Mouse (Mus musculus): ENCODE results near the gene C9. TPM values are rescaled to one million over a fixed set of nuclear protein-coding genes. Genes with fewer than 3 reads are reported as not detected.

The C9 gene
- polyA plus RNA-seq, 1 experiment from 2014 or later, result not detected

DNA sequence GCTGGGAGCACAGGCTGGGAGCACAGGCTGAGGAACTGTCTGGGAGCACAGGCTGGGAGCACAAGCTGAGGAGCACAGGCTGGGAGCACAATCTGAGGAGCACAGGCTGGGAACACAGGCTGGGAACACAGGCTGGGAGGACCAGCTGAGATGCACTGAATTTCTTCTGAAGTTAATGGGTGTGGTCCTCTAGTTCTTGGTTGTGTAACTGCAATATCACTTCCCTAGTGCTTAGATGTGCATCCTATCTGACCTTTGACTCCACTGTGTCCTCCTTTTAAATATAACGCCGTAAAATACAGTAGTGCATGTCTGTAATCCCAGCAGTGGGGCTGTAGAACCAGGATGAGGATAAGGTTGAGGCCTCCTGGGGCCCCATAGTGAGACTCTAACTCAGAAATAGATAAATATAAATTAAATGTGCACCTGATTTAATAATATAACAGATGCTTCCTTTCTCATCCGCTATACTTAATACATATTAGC, 88.8 kb downstream of the C9 start:
- Histone ChIP-seq H3K36me3 (ENCODE audit: control insufficient read depth, insufficient read depth, low read length) (no peaks in the 10 kb centered on the region), H3K9ac (replicated peaks; ENCODE audit: low read depth, low read length) (no peak overlapping the region), H3K27me3 (ENCODE audit: control insufficient read depth, insufficient read depth, low read length) (no peaks in the 10 kb centered on the region), H3K4me3 (ENCODE audit: low read depth, low read length) (no peak overlapping the region), H3K4me2 (replicated peaks; ENCODE audit: low read depth, low read length) (no peak overlapping the region), H3K9me3 (ENCODE audit: control insufficient read depth, low read depth, low read length) (no peaks in the 10 kb centered on the region), H3K4me1 (ENCODE audit: control insufficient read depth, insufficient read depth, low read length) (no peaks in the 10 kb centered on the region), H3K27ac (ENCODE audit: low read length) (no peak overlapping the region)
- ATAC-seq (ENCODE audit: insufficient number of reproducible peaks, insufficient read depth, low FRiP score, low read depth), result no peak
- WGBS, result 88% methylated on average over 3 of the region's 3 CpGs

GRCm38 (mm10) chr15:6534592-6534991, 89.5 kb downstream of the C9 start:
- no peak overlapping the region for H3K9ac ChIP-seq (replicated peaks; ENCODE audit: low read depth, low read length)
- H3K4me1 ChIP-seq (ENCODE audit: control insufficient read depth, insufficient read depth, low read length), result no peaks in the 10 kb centered on the region
- H3K36me3 ChIP-seq (ENCODE audit: control insufficient read depth, insufficient read depth, low read length), result no peaks in the 10 kb centered on the region
- WGBS, result 68% methylated on average over 8 of the region's 8 CpGs
- H3K4me3 ChIP-seq (ENCODE audit: low read depth, low read length), result no peak overlapping the region
- H3K9me3 ChIP-seq (ENCODE audit: control insufficient read depth, low read depth, low read length), result no peaks in the 10 kb centered on the region
- H3K27ac ChIP-seq (ENCODE audit: low read length), result no peak overlapping the region
- no peak for ATAC-seq (ENCODE audit: insufficient number of reproducible peaks, insufficient read depth, low FRiP score, low read depth)
- no peaks in the 10 kb centered on the region for H3K27me3 ChIP-seq (ENCODE audit: control insufficient read depth, insufficient read depth, low read length)
- H3K4me2 ChIP-seq (replicated peaks; ENCODE audit: low read depth, low read length), result no peak overlapping the region

GRCm38 (mm10) chr15:6539639-6540338, 94.7 kb downstream of the C9 start:
- no peaks in the 10 kb centered on the region for H3K36me3 ChIP-seq (ENCODE audit: control insufficient read depth, insufficient read depth, low read length)
- 14% methylated on average over 7 of the region's 7 CpGs for WGBS

More at GRCm38 (mm10) chr15:6539639-6540338, 94.7 kb downstream of the C9 start:
- Histone ChIP-seq H3K9ac (replicated peaks; ENCODE audit: low read depth, low read length) (no peak overlapping the region), H3K27ac (ENCODE audit: low read length) (no peak overlapping the region), H3K4me1 (ENCODE audit: control insufficient read depth, insufficient read depth, low read length) (0 out of 2 replicates have a peak, but pooled peaks cover 3% of the 10 kb centered on the region), H3K9me3 (ENCODE audit: control insufficient read depth, low read depth, low read length) (no peaks in the 10 kb centered on the region), H3K4me3 (ENCODE audit: low read depth, low read length) (no peak overlapping the region), H3K27me3 (ENCODE audit: control insufficient read depth, insufficient read depth, low read length) (no peaks in the 10 kb centered on the region), H3K4me2 (replicated peaks; ENCODE audit: low read depth, low read length) (no peak overlapping the region)
- no peak for ATAC-seq (ENCODE audit: insufficient number of reproducible peaks, insufficient read depth, low FRiP score, low read depth)

Other genes with a start within 250 kb of the C9 start
- gene Dab2, start 145.5 kb upstream of the C9 start, polyA plus RNA-seq (2014; fragmentation: Nextera tagmentation; extraction: Ambion mirVana), result 65.9 and 66.0 TPM in 2 replicates
- gene Fyb, start 77.5 kb downstream of the C9 start, polyA plus RNA-seq (2014; fragmentation: Nextera tagmentation; extraction: Ambion mirVana), result 5.0 and 7.7 TPM in 2 replicates

All from stomach, embryonic 14.5 days (tissue).